Mouse (Mus musculus) cortical plate, adult 2 months (tissue): ENCODE measurements at regions not wholly inside any gene's neighbourhood (a gene's known extent, or its start where the extent isn't known, plus 50 kb on each side); places are given as distances from the start of the nearest gene placed in this dataset.

ENCODE experiments used
- H3K27ac ChIP-seq: fragments of 200-500 bp; 2 replicates; pipeline ENCODE4 v1.5.1; 2012; ENCODE audit warnings: low read length, control low read depth, inconsistent platforms; ENCODE audit not compliant: insufficient read depth
- H3K4me1 ChIP-seq: fragments of 200-500 bp; 2 replicates; pipeline ENCODE4 v1.6.1; 2011; ENCODE audit warnings: low read length; ENCODE audit not compliant: control insufficient read depth, insufficient read depth
- H3K4me3 ChIP-seq: fragments of 200-500 bp; 2 replicates; pipeline ENCODE4 v1.5.1; 2011; ENCODE audit warnings: mild to moderate bottlenecking, low read length, control low read depth; ENCODE audit not compliant: insufficient read depth
- CTCF ChIP-seq: fragments of 200-500 bp; IDR thresholded peaks from 2 replicates; pipeline ENCODE4 v1.5.1; 2011; ENCODE audit warnings: mild to moderate bottlenecking, control low read depth, low read length; ENCODE audit not compliant: insufficient read depth; ENCODE audit errors: extremely low read depth
- POLR2A ChIP-seq: fragments of 200-500 bp; IDR thresholded peaks from 2 replicates; pipeline ENCODE4 v1.6.1; 2011; ENCODE audit warnings: mild to moderate bottlenecking, low read length, control low read depth; ENCODE audit not compliant: insufficient read depth; ENCODE audit errors: extremely low read depth

DNA sequence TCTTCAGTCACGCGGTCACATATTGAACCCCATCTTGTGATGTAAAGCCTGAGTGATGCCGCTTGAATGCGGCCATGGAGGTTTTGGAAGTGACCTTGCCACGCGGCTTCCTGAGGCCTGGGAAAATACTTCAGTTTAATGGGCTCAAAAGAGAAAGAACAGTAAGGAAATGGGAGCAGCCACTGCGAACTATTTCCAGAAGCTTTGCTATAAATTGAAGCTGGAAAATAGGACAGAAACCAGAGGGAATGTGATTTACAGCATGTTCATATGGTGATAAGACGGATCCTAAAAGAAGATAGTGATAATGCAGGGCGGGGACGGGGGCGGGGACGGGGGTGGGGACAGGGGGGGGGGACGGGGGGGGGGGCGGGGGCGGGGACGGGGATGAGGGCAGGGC, 52.7 kb upstream of the Trpc4 start:
- H3K27ac ChIP-seq, result peak overlapping the region; percentile 76; the same call in 1 of the 2 replicates

DNA sequence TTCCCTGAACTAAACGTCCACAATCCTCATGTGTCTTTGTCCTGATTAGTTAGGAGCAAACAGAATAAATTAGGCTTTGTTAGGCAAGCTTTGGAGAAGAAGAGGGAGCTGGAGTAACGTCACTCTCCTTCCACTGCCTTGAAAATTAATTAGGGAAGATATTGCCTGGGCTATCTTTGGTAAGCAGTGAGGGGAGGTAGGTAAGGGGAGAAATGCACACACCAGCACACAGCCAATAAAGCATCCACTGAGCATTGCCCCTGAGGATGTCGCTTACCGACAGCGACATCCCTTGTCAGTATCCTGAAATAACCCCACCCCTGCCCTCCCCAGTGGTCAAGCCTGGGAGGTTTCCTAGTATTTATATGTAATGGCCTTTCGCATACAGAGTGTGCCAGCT, 72.2 kb upstream of the Trpc4 start:
- Histone ChIP-seq H3K4me1 (no peaks in the 10 kb centered on the region), H3K4me3 (no peak overlapping the region), H3K27ac (no peak overlapping the region)
- no peak for TF ChIP-seq CTCF
- TF ChIP-seq POLR2A, result no peak

More for the DNA sequence above, 52.7 kb upstream of the Trpc4 start:
- no peak for TF ChIP-seq POLR2A
- TF ChIP-seq CTCF, result no peak
- H3K4me3 ChIP-seq, result peak overlapping the region; percentile 26; the same call in 1 of the 2 replicates
- H3K4me1 ChIP-seq, result peaks cover 2% of the 10 kb centered on the region

- no peaks in the 10 kb centered on the region for H3K4me1 ChIP-seq
- TF ChIP-seq CTCF, result no peak
- no peak for TF ChIP-seq POLR2A
- no peak overlapping the region for H3K27ac ChIP-seq
- H3K4me3 ChIP-seq, result no peak overlapping the region
Observed at GRCm38 (mm10) chr3:54076461-54076860, 79.4 kb upstream of the Trpc4 start.

DNA sequence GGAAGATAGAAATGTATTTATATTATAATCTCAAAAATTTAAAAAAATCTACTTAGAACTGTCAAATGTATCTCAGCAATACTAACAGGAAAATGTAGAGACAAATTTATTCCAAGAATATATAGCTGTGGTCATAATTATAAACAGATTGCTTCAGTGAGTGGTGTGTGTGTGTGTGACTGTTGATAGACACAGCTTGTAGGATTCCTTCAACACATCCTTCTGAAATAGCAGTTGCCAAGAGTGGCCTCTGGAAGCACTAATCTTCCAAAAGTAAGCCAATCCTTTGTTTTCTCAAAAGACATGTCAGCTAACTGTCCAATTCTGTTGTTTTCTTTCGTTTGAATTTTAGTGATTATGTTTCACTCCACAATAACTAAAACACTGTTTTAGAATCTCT, 95.2 kb upstream of the Trpc4 start:
- H3K4me1 ChIP-seq, result no peaks in the 10 kb centered on the region
- no peak overlapping the region for H3K27ac ChIP-seq
- TF ChIP-seq POLR2A, result no peak
- no peak for TF ChIP-seq CTCF
- H3K4me3 ChIP-seq, result no peak overlapping the region

DNA sequence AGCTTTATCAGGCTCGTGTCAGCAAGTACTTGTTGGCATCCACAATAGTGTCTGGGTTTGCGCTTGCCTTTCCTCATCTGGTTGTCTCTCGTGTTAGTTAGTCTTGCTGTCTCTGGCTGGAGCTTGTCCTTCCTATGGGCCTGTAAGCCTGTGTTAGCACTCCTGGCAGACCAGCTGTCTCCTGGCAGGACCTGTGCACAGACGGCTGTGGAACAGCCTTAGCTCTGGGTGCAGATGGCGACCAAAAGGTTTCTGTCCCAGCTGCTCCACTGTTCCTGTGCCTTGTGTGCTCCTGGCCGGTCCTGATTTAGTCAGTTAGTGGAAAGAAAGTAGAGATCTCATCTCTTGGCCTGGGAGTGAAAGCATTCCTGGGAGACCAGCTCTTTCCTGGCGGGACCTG, 101.5 kb upstream of the Trpc4 start:
- H3K4me3 ChIP-seq, result no peak overlapping the region
- TF ChIP-seq POLR2A, result no peak
- TF ChIP-seq CTCF, result no peak
- H3K27ac ChIP-seq, result no peak overlapping the region
- H3K4me1 ChIP-seq, result peaks cover 3% of the 10 kb centered on the region; the same call in 1 of the 2 replicates

- peak overlapping the region; percentile 65; the same call in 1 of the 2 replicates for H3K27ac ChIP-seq
- H3K4me3 ChIP-seq, result no peak overlapping the region
- TF ChIP-seq CTCF (no peak), POLR2A (no peak)
- H3K4me1 ChIP-seq, result peaks cover 5% of the 10 kb centered on the region
Observed at GRCm38 (mm10) chr3:54049370-54049769, 106.5 kb upstream of the Trpc4 start.

- TF ChIP-seq CTCF (no peak), POLR2A (no peak)
- H3K4me3 ChIP-seq, result no peak overlapping the region
- no peak overlapping the region for H3K27ac ChIP-seq
- peaks cover 5% of the 10 kb centered on the region for H3K4me1 ChIP-seq
Observed at GRCm38 (mm10) chr3:54048091-54048670, 107.7 kb upstream of the Trpc4 start.

GRCm38 (mm10) chr3:54027365-54027764, 128.5 kb upstream of the Trpc4 start:
- Histone ChIP-seq H3K4me1 (no peaks in the 10 kb centered on the region; the same call in 1 of the 2 replicates), H3K27ac (no peak overlapping the region), H3K4me3 (no peak overlapping the region)
- TF ChIP-seq CTCF (no peak), POLR2A (no peak)

GRCm38 (mm10) chr3:54020196-54020595, 135.6 kb upstream of the Trpc4 start:
- Histone ChIP-seq H3K4me1 (no peaks in the 10 kb centered on the region), H3K4me3 (no peak overlapping the region), H3K27ac (no peak overlapping the region)
- TF ChIP-seq POLR2A, result no peak
- TF ChIP-seq CTCF, result no peak

DNA sequence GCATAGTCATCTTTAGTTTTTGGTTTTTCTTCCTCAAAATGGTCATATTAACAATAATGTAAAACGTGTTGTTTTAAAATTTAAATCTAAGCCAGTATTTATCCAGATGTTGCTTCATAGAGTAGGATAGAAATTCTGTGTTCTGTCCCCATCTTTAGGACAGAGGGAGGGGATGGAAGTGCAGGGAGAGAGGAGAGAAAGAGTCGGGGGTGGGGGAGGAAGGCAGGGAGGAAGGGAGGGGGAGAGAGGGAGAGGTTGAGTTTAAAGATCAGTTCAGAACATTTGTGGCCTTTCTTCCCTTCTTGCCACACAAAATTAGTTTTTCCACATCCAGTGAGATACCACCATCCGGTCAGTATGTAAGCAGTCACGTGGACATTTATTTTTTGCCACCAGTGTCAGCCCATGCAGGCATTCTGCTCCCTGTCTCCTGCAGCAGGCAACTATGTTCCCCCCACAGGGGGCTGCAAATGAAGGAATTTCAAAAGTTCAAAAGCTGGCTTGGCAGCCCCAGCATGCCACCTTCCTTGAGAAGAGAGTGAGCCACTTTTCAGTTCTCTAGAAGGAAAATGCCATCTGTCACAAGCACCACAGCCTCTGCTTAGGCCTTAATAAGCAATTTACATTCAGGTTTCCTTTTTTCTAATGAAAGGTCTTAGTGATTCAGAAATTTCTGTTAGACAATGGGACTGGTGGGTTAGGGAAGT, 137.7 kb upstream of the Trpc4 start:
- no peak overlapping the region for H3K27ac ChIP-seq
- no peaks in the 10 kb centered on the region for H3K4me1 ChIP-seq
- H3K4me3 ChIP-seq, result no peak overlapping the region
- TF ChIP-seq CTCF (no peak), POLR2A (no peak)
